Mouse (Mus musculus): ENCODE measurements around the gene LTO1.
A peak's percentile ranks its signal among the peaks of the same experiment; 100 is the strongest.

Gene LTO1

GRCm38 (mm10) chr7:144940003-144940571, 25.2 kb downstream of the LTO1 start:
- DNase-seq: peak; percentile 28 to 65

DNA sequence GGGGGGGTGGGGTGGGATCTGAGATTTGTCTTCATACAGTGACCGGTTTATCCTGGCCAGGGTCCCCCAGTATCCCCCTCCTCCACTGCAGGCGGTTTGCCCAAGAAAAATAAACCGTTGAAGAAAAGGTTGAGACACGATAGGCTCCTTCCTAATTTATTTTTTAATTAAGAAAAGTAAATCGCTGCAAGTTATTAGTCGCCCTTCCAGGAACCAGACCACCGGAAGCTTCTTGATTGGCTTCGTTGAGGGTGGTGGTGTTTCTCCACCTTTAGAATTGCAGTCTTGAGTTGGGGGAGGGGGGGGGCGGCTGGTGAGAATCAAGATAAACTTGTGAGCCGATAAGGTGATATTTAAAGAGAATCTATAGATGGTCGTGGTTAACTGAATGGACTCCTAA, 25.7 kb downstream of the LTO1 start:
- no peak for DNase-seq

DNA sequence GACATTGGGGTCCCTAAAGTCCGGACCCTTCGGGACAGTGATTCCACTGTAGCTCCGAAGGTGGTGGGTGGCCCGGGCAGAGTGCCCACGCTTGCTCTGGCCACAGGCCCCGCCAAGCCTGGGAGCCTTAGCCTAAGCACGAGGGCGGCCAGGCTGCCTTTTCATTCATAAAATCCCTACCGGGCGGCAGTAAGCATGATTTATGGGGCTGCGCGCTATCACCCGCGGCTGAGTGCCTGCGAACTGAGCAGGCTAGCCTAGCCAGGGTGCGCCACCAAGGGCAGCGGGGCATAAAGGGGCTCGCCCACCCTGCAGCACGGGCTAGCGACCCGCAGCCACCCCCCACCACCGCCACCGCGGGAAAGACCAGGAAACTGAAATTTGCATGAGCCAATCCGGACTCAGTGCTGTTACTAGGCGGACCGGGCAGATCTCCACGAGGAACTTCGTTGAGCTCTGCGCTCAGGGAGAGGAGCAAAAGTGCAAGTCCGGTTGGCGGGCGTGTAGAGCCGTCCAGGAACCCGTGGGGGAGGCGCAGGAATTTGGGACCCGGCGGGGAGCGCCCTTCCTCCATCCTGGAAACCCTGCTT, 26.4 kb downstream of the LTO1 start:
- DNase-seq: peak; percentile 92 to 96

GRCm38 (mm10) chr7:144942071-144942743, 27.3 kb downstream of the LTO1 start:
- DNase-seq: peak in 1 of 2 experiments; percentile 61

- peak; percentile 23 to 68 for DNase-seq
These were observed 27.8 kb downstream of the LTO1 start for GRCm38 (mm10) chr7:144942744-144943135.

DNA sequence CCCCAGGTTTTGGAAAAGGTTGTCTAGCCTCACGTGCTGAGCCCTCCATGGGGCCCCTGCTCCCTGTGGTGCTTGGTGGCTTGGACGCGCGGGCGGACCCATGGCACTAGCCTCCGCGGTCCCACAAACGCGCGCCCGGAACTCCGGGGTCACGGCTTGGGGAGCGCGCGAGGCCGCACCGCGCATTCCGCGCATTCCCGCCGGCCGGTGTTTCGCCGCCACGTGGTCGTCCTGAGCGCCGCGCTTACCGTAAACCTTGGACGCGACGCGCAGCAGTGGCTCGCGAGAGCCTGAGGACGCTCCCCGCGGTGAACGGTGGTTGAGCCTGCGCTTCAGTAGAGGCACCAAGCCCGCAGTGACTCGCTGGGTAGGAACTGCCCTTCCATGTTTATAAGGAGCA, 28.4 kb downstream of the LTO1 start:
- DNase-seq: peak; percentile 87 to 92

DNA sequence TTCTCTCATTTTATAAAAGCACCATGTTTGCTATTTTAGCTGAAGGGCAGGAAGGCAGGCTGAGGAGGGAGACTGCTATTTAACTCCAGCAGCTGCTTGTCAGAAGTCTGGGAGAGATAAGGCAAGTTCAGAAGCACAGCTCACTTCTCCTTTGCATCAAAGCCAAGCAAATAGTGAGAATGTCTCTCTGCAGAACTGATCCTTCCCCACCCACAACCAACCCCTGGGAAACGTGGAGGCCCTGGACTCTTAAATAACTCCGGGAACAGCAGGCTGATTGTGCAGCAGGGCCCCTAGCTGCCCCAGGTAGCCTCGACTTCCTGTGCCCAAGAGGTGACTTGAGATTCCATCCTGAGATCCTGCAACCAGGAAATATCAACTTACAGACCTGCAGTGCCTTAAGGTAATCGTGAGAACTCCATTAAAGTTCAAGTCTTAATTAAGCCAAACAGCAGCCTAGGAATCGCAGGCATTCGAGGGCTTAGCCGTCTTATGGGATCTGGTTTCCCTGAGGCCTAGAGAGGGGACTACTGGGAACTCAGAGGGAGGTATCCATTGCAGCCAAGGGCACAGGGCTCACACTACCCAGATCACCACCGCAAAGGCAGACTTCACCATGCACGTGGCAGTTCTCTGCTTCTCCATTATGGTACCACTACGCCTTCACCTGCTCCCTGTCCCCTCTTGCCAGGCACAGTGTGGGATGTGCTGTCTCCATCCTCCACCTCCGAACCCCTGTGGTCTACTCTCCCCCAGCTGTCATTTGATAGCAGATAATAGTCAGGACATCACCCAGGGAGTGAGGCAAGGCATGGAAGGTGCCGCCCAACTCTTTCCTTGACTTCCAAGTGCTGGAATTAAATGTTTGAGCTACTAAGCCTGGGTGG, 43.9 kb downstream of the LTO1 start:
- no peak for DNase-seq

DNA sequence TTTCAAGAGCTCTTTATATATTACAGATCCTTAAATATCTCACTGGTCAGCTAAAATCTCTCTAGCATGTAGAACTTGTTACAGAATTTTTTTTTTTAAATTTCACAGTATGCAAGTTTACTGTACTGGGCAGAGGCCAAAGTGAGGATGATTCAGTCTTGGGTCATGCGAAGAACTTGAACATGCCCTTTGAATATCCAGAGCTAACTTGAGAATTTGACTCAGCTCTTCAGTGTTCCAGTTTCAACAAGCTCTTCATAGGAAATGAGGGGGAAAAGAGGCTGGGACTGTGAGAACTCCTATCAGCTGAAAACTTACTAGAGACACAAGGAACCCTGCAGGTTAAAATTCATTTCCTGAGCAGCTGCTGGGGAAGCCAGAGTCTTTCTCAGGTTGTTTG, 49.0 kb downstream of the LTO1 start:
- no peak for DNase-seq

DNA sequence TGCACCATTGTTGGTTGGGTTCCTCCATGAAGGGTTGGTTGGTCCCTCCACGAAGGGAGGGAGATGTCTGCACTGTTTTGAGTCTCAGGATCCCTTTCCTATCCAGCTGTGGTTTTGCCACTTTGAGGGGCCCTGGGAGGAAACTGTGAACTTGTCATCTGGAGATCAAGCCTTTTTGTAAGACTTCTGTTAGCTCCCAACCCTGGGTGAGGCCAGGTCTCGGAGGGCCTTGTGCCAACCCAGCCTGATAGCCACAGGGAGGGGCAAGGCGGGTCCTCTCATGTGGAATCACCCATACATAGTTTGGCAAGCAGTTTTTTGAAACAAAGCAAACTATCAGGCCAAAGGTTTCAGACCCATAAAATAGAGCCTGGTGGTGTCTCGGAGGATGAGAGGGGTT, 49.4 kb downstream of the LTO1 start:
- DNase-seq: no peak

DNA sequence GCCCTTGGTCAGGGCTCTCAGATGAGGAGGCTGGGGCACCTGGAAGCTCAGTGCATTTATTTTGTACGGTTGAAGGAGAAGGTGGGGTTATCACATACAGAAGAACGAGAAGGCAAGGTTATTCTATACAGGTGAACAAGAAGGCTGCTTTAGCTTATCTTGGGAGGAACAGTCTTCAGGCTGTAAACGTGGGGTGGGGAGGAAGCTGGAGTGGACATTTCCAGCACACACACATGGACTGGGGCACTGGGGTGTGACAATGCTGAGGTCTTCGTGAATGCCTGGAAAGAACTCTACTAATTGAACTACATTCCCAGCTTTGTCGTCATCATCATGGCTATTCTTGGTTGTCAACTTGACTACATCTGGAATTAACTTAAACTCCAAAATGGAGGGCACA, 51.0 kb downstream of the LTO1 start:
- no peak for DNase-seq

GRCm38 (mm10) chr7:144970997-144971768, 56.3 kb downstream of the LTO1 start:
- no peak for DNase-seq

DNA sequence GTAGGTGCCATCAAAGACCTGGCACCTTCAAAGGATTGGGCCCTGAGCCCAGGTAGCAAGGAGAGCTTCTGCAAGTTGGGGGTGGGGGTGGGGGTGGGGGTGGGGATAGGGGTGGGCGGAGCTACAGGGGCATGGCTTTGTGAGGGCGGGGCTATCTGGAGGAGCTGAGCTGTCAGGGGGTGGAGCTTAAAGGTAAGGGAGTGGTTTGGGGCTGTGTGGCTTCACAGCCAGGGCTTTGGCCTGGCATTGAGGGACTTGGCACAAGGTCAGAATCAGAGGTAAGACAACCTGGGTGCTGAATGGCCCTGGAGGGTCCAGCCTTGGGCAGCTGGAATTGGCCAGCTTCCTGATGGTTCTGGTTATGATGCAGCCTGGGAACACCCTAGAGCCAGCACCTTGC, 56.9 kb downstream of the LTO1 start:
- no peak for DNase-seq

- peak in 1 of 2 experiments; percentile 56 for DNase-seq
These were observed 58.6 kb downstream of the LTO1 start for GRCm38 (mm10) chr7:144973461-144973860.

GRCm38 (mm10) chr7:144977121-144977520, 62.2 kb downstream of the LTO1 start:
- no peak for DNase-seq

DNA sequence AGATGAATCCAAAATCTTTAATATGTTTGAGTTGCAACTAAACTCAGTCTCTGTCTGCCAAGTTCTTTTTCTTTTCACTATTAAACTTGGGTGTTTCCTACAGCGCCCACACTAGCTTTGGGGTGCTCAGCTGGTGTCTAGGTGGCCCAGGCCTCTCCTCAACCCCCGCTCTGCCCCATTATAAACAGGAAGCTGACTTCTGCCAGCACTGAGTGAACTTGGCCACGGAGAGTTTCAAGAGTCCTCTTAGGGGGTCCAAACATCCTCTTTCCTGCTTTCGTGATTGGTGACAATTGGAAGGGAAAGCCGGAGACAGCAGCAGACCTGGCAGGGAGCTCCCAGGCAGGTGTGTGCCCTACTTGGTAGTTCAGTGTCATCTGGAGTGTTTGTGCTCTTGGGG, 64.9 kb downstream of the LTO1 start:
- DNase-seq: no peak
